Mouse (Mus musculus): ENCODE results near the gene Ormdl2. TPM values are rescaled to one million over a fixed set of nuclear protein-coding genes. Genes with fewer than 3 reads are reported as not detected.

Ormdl2 gene
- 10 to 100 TPM; 30.9 to 41.1 TPM for total RNA-seq (2023)

GRCm38 (mm10) chr10:128821358-128822056 is at the start of gene Ormdl2:
Ormdl2 (minus strand) TSS chr10:128821645.

GRCm38 (mm10) chr10:128817033-128817432 is 4.4 kb downstream of the Ormdl2 start, which contains the start of gene Sarnp:
Sarnp (plus strand) TSS chr10:128817333.

GRCm38 (mm10) chr10:128804271-128805091 is 17.0 kb downstream of the Ormdl2 start, which contains the start of gene Tmem198b:
Tmem198b (minus strand) TSS chr10:128804370.

GRCm38 (mm10) chr10:128803771-128804270 is 17.6 kb downstream of the Ormdl2 start, which contains the start of gene Dnajc14:
Dnajc14 (plus strand) TSS chr10:128804062.

GRCm38 (mm10) chr10:128790398-128791124 is 30.9 kb downstream of the Ormdl2 start, which contains the start of gene Mmp19:
Mmp19 (plus strand) TSS chr10:128790910.

Other genes with a start within 250 kb of the Ormdl2 start
- 1 to 10 TPM; 1.7 TPM for gene Erbb3, start 232.0 kb downstream of the Ormdl2 start, total RNA-seq (2023)
- gene Rps26, start 194.9 kb downstream of the Ormdl2 start, total RNA-seq (2023) = 100 to 1,000 TPM; 780 to 995 TPM
- under 1 TPM in 1 of 2 experiments, not detected in 1; 0.16 TPM for gene Ikzf4, start 175.7 kb downstream of the Ormdl2 start, total RNA-seq (2023)
- gene Suox, start 147.6 kb downstream of the Ormdl2 start, total RNA-seq (2023) = 1 to 10 TPM; 2.9 to 4.4 TPM
- 10 to 100 TPM; 87.5 to 89.5 TPM for gene Rab5b, start 125.4 kb downstream of the Ormdl2 start, total RNA-seq (2023)
- gene Pmel, start 117.5 kb downstream of the Ormdl2 start, total RNA-seq (2023) = under 1 TPM; 0.37 to 0.49 TPM
- 10 to 100 TPM; 34.9 to 37.9 TPM for gene Cdk2, start 116.6 kb downstream of the Ormdl2 start, total RNA-seq (2023)
- gene Dgka, start 76.8 kb downstream of the Ormdl2 start, total RNA-seq (2023) = 10 to 100 TPM; 49.5 to 55.2 TPM
- gene Pym1, start 73.8 kb downstream of the Ormdl2 start, total RNA-seq (2023) = 10 to 100 TPM; 20.3 to 22.7 TPM
- gene Mmp19, start 30.7 kb downstream of the Ormdl2 start, total RNA-seq (2023) = 10 to 100 TPM in 1 of 2 experiments, 1 to 10 TPM in 1; 9.8 to 18.0 TPM
- 10 to 100 TPM; 63.2 to 69.8 TPM for gene Dnajc14, start 17.6 kb downstream of the Ormdl2 start, total RNA-seq (2023)
- gene Tmem198b, start 17.3 kb downstream of the Ormdl2 start, total RNA-seq (2023) = 10 to 100 TPM; 10.8 to 11.1 TPM
- gene Sarnp, start 4.3 kb downstream of the Ormdl2 start, total RNA-seq (2023) = 10 to 100 TPM; 40.5 to 49.9 TPM
- gene Gdf11, start 70.1 kb upstream of the Ormdl2 start, total RNA-seq (2023) = under 1 TPM; 0.43 to 0.50 TPM
- gene Cd63, start 79.3 kb upstream of the Ormdl2 start, total RNA-seq (2023) = 1 to 10 TPM; 3.9 to 5.2 TPM
- gene Rdh5, start 101.2 kb upstream of the Ormdl2 start, total RNA-seq (2023) = 1 to 10 TPM; 4.9 to 5.2 TPM
- 100 to 1,000 TPM in 1 of 2 experiments, 10 to 100 TPM in 1; 85.1 to 109 TPM for gene Bloc1s1, start 102.4 kb upstream of the Ormdl2 start, total RNA-seq (2023)
- not detected for gene Itga7, start 112.2 kb upstream of the Ormdl2 start, total RNA-seq (2023)
- not detected for gene Mettl7b, start 139.3 kb upstream of the Ormdl2 start, total RNA-seq (2023)
- not detected for gene Olfr9, start 167.8 kb upstream of the Ormdl2 start, total RNA-seq (2023)
- not detected for gene Olfr763, start 189.1 kb upstream of the Ormdl2 start, total RNA-seq (2023)
- gene Olfr764-ps1, start 218.3 kb upstream of the Ormdl2 start, total RNA-seq (2023) = not detected
- gene Olfr765, start 228.4 kb upstream of the Ormdl2 start, total RNA-seq (2023) = not detected
- not detected for gene Olfr766-ps1, start 247.3 kb upstream of the Ormdl2 start, total RNA-seq (2023)